Mouse (Mus musculus) lung, postnatal 0 days (tissue): ENCODE results near the gene Mrrf.

Experiments
- CTCF ChIP-seq: IDR thresholded peaks from 2 replicates; pipeline ENCODE4 v1.5.1; 2016; ENCODE audit warnings: antibody characterized with exemption, mild to moderate bottlenecking
- EP300 ChIP-seq: IDR thresholded peaks from 2 replicates; pipeline ENCODE4 v1.6.1; 2016; ENCODE audit warnings: antibody characterized with exemption, mild to moderate bottlenecking, control low read depth

DNA sequence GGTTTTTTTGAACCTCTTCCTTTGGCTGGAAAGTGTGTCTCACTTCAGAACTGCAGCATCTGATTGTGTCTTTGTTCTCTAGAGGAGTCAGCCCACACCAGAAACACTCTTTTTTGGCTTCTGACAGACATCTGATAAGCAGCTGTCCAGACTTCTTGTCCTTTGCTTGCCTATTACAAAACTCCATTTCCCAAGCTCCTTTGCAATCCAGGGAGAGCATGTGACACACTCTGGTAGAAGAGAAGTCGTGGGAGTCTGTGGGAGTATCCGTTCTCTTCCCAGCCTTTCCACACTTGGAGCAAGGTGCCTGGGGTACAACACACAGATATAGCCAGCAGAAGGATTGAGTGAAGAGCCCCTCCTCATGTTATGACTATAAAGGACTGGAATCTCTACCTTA is 88.4 kb downstream of the Mrrf start:
- no peak for TF ChIP-seq CTCF
- TF ChIP-seq EP300 = 0 out of 2 replicates have a peak, but pooled peaks have one; percentile 23
